Comparison of ENCODE assay signal across 25 mouse cellular contexts in the genomic region with DNA sequence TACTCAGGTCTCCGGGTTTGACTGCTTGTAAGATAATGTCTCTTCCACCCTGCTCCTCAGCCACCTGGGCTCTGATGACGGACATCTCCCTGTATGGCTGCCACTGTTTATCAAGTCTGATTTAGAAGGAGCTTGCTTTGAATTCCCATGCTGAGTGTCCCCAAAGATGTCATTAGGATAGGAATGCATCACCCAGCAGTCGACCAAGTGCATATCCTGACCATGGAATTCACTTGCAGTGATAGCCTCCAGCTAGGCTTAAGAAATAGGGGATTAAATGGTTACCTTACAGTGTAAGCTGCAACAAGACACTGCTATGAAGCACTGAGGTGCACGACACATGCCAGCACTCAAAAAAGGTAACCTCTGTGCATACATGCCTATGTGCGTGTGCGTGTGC.
DNase-seq lines count a peak whose midpoint lies in the region; ATAC-seq and TF ChIP-seq lines count a peak whose summit lies in the region.
"Had no signal": no experiment of that assay in that cellular context is flagged by ENCODE, and none has a peak within 500 bp of the region (broad histone marks: within the 10 kb centered on the region; RNA-seq: fewer than 3 reads in every experiment).

No protein-coding gene starts in this region.

- H3K9me3 ChIP-seq in midbrain, embryonic 15.5 days = no peaks in the 10 kb centered on the region
- peaks cover 7% of the 10 kb centered on the region; the same call in 1 of the 2 replicates for H3K9me3 ChIP-seq in midbrain, embryonic 13.5 days
- H3K9me3 ChIP-seq in embryonic facial prominence, embryonic 12.5 days = peaks cover 6% of the 10 kb centered on the region; the same call in 1 of the 2 replicates
- H3K9me3 ChIP-seq in hindbrain, postnatal 0 days (ENCODE audit: low read length) = no peaks in the 10 kb centered on the region
- H3K9me3 ChIP-seq: heart, embryonic 10.5 days; hindbrain, embryonic 15.5 days; intestine, embryonic 15.5 days had no signal

- H3K27me3 ChIP-seq in midbrain, embryonic 15.5 days (replicated peaks) = no peaks in the 10 kb centered on the region
- no peaks in the 10 kb centered on the region for H3K27me3 ChIP-seq in midbrain, embryonic 13.5 days
- no peaks in the 10 kb centered on the region for H3K27me3 ChIP-seq in embryonic facial prominence, embryonic 12.5 days
- no peaks in the 10 kb centered on the region for H3K27me3 ChIP-seq in hindbrain, postnatal 0 days (ENCODE audit: insufficient read depth, low read length)
- H3K27me3 ChIP-seq: CH12.LX; embryonic facial prominence, embryonic 15.5 days; heart, embryonic 13.5 days; hindbrain, embryonic 12.5 days; hindbrain, embryonic 15.5 days; intestine, embryonic 15.5 days had no signal

- WGBS in midbrain, embryonic 15.5 days = 80% methylated on average over 6 of the region's 6 CpGs
- WGBS in midbrain, embryonic 13.5 days = 84% methylated on average over 6 of the region's 6 CpGs
- WGBS in embryonic facial prominence, embryonic 12.5 days = 70% methylated on average over 6 of the region's 6 CpGs
- WGBS in hindbrain, postnatal 0 days = 85% methylated on average over 6 of the region's 6 CpGs

- H3K27ac ChIP-seq in midbrain, embryonic 15.5 days = peak overlapping the region; percentile 11; the same call in 1 of the 2 replicates
- no peak overlapping the region for H3K27ac ChIP-seq in midbrain, embryonic 13.5 days
- 0 out of 2 replicates have a peak overlapping the region, but pooled peaks have one; percentile 17 for H3K27ac ChIP-seq in embryonic facial prominence, embryonic 12.5 days
- no peak overlapping the region for H3K27ac ChIP-seq in hindbrain, postnatal 0 days
- H3K27ac ChIP-seq: embryonic facial prominence, embryonic 15.5 days; heart, adult 2 months; heart, embryonic 10.5 days; heart, embryonic 13.5 days; hindbrain, embryonic 12.5 days; hindbrain, embryonic 15.5 days; intestine, embryonic 15.5 days had no signal

- ATAC-seq in midbrain, embryonic 15.5 days (replicated peaks) = no peak
- ATAC-seq in midbrain, embryonic 13.5 days = no peak
- no peak for ATAC-seq in embryonic facial prominence, embryonic 12.5 days (ENCODE audit: insufficient number of reproducible peaks, insufficient read depth, low FRiP score, low TSS enrichment)
- no peak for ATAC-seq in hindbrain, postnatal 0 days
- ATAC-seq: forebrain, embryonic 14.5 days; intestine, embryonic 15.5 days had no signal

- H3K4me1 ChIP-seq in midbrain, embryonic 15.5 days = no peaks in the 10 kb centered on the region
- no peaks in the 10 kb centered on the region for H3K4me1 ChIP-seq in midbrain, embryonic 13.5 days (replicated peaks)
- H3K4me1 ChIP-seq in embryonic facial prominence, embryonic 12.5 days = no peaks in the 10 kb centered on the region
- no peaks in the 10 kb centered on the region for H3K4me1 ChIP-seq in hindbrain, postnatal 0 days (ENCODE audit: insufficient read depth, low read length)
- H3K4me1 ChIP-seq: embryonic facial prominence, embryonic 15.5 days; heart, embryonic 10.5 days; heart, embryonic 13.5 days; hindbrain, embryonic 12.5 days; hindbrain, embryonic 15.5 days; intestine, embryonic 15.5 days had no signal

- no peak overlapping the region for H3K4me3 ChIP-seq in midbrain, embryonic 15.5 days
- no peak overlapping the region for H3K4me3 ChIP-seq in midbrain, embryonic 13.5 days (replicated peaks)
- H3K4me3 ChIP-seq in embryonic facial prominence, embryonic 12.5 days = no peak overlapping the region
- no peak overlapping the region for H3K4me3 ChIP-seq in hindbrain, postnatal 0 days (ENCODE audit: low read length)
- H3K4me3 ChIP-seq: embryonic facial prominence, embryonic 15.5 days; heart, adult 2 months; heart, embryonic 10.5 days; heart, embryonic 13.5 days; hindbrain, embryonic 12.5 days; hindbrain, embryonic 15.5 days; intestine, embryonic 15.5 days had no signal

- H3K9ac ChIP-seq in midbrain, embryonic 15.5 days = no peak overlapping the region
- no peak overlapping the region for H3K9ac ChIP-seq in midbrain, embryonic 13.5 days (replicated peaks)
- H3K9ac ChIP-seq in embryonic facial prominence, embryonic 12.5 days = no peak overlapping the region
- no peak overlapping the region for H3K9ac ChIP-seq in hindbrain, postnatal 0 days (replicated peaks; ENCODE audit: low read length)
- H3K9ac ChIP-seq: embryonic facial prominence, embryonic 15.5 days; heart, embryonic 13.5 days; hindbrain, embryonic 12.5 days; hindbrain, embryonic 15.5 days; intestine, embryonic 15.5 days had no signal

- no peak overlapping the region for H3K4me2 ChIP-seq in midbrain, embryonic 15.5 days
- H3K4me2 ChIP-seq in midbrain, embryonic 13.5 days (replicated peaks) = no peak overlapping the region
- H3K4me2 ChIP-seq in embryonic facial prominence, embryonic 12.5 days (replicated peaks) = no peak overlapping the region
- no peak overlapping the region for H3K4me2 ChIP-seq in hindbrain, postnatal 0 days (ENCODE audit: low read depth, low read length)
- H3K4me2 ChIP-seq: embryonic facial prominence, embryonic 15.5 days; heart, embryonic 13.5 days; hindbrain, embryonic 12.5 days; hindbrain, embryonic 15.5 days; intestine, embryonic 15.5 days had no signal

- TF ChIP-seq CTCF in hindbrain, postnatal 0 days (IDR thresholded peaks at IDR 0.05; ENCODE audit: low read depth) = no peak

- H3K36me3 ChIP-seq in midbrain, embryonic 15.5 days (replicated peaks) = no peaks in the 10 kb centered on the region
- 0 out of 2 replicates have a peak, but pooled peaks cover 4% of the 10 kb centered on the region for H3K36me3 ChIP-seq in midbrain, embryonic 13.5 days
- H3K36me3 ChIP-seq in embryonic facial prominence, embryonic 12.5 days = no peaks in the 10 kb centered on the region
- no peaks in the 10 kb centered on the region for H3K36me3 ChIP-seq in hindbrain, postnatal 0 days (ENCODE audit: insufficient read depth, low read length)
- H3K36me3 ChIP-seq: embryonic facial prominence, embryonic 15.5 days; G1E; heart, embryonic 10.5 days; heart, embryonic 13.5 days; hindbrain, embryonic 12.5 days; hindbrain, embryonic 15.5 days; intestine, embryonic 15.5 days had no signal

- DNase-seq in heart, adult 11 months = peak; percentile 79
- DNase-seq in heart, postnatal 36 days = no peak
- no peak for DNase-seq in hindbrain, postnatal 0 days (ENCODE audit: low spot score)
- no peak for DNase-seq in layer of hippocampus, adult 9-11 months
- DNase-seq: adrenal gland, postnatal 10 days; adrenal gland, postnatal 36 days; B cell, adult 2 months; cerebellum, adult 18-20 months; cerebellum, adult 9-10 months; cerebellum, postnatal 14 days; gastrocnemius, postnatal 25 days; heart, adult 2 months; heart, postnatal 14 days had no signal

- intact Hi-C loops in heart, postnatal 36 days (cut with DNase I) = no loop called here

Comparison
In these comparisons a context has a peak if more than half of its experiments do, and no peak if none do; other contexts are left out.
1. H3K27ac ChIP-seq: peak in midbrain, embryonic 15.5 days (single experiment) and embryonic facial prominence, embryonic 12.5 days (single experiment); none in midbrain, embryonic 13.5 days (single experiment) and hindbrain, postnatal 0 days (single experiment).